9 mouse cellular contexts compared by ENCODE assay signal in genomic region chr8:120619235-120620180, GRCm38 (mm10). TPM values are rescaled to one million over a fixed set of nuclear protein-coding genes. Genes with fewer than 3 reads are reported as not detected.
A peak's percentile ranks its signal among the peaks of the same experiment; 100 is the strongest.
DNase-seq lines count a peak whose midpoint lies in the region; ATAC-seq and TF ChIP-seq lines count a peak whose summit lies in the region.
"Had no signal": no experiment of that assay in that cellular context is flagged by ENCODE, and none has a peak within 500 bp of the region (broad histone marks: within the 10 kb centered on the region; RNA-seq: fewer than 3 reads in every experiment).

No protein-coding gene starts in this region.

- H3K27me3 ChIP-seq in cerebellum, adult 2 months (ENCODE audit: control insufficient read depth, insufficient read depth, low read length) = no peaks in the 10 kb centered on the region
- H3K27me3 ChIP-seq in limb, embryonic 13.5 days = no peaks in the 10 kb centered on the region
- peaks cover 3% of the 10 kb centered on the region; the same call in 1 of the 2 replicates for H3K27me3 ChIP-seq in forebrain, embryonic 12.5 days

- H3K27ac ChIP-seq in cerebellum, adult 2 months (ENCODE audit: insufficient read depth, low read length) = peak overlapping the region; percentile 78; the same call in 1 of the 2 replicates
- no peak overlapping the region for H3K27ac ChIP-seq in limb, embryonic 13.5 days
- H3K27ac ChIP-seq in forebrain, embryonic 12.5 days = no peak overlapping the region

- H3K4me1 ChIP-seq in cerebellum, adult 2 months (ENCODE audit: control insufficient read depth, insufficient read depth, low read length) = no peaks in the 10 kb centered on the region
- H3K4me1 ChIP-seq in limb, embryonic 13.5 days = no peaks in the 10 kb centered on the region; the same call in none of the 2 replicates
- peaks cover 41% of the 10 kb centered on the region for H3K4me1 ChIP-seq in forebrain, embryonic 12.5 days

- no peak for TF ChIP-seq CTCF in cerebellum, adult 2 months (IDR thresholded peaks at IDR 0.05; ENCODE audit: borderline replicate concordance, insufficient read depth, low read depth, low read length)

- H3K4me2 ChIP-seq in limb, embryonic 13.5 days (replicated peaks) = no peak overlapping the region
- no peak overlapping the region for H3K4me2 ChIP-seq in forebrain, embryonic 12.5 days

- no peak for ATAC-seq in cerebellum, adult (ENCODE audit: insufficient number of reproducible peaks, low FRiP score, low TSS enrichment)
- no peak for ATAC-seq in limb, embryonic 13.5 days (ENCODE audit: low FRiP score, low read depth)
- no peak for ATAC-seq in forebrain, embryonic 12.5 days (ENCODE audit: low FRiP score)

- no peaks in the 10 kb centered on the region for H3K36me3 ChIP-seq in limb, embryonic 13.5 days
- H3K36me3 ChIP-seq in forebrain, embryonic 12.5 days (replicated peaks) = no peaks in the 10 kb centered on the region

- H3K9ac ChIP-seq in limb, embryonic 13.5 days = 0 out of 2 replicates have a peak overlapping the region, but pooled peaks have one; percentile 19
- no peak overlapping the region for H3K9ac ChIP-seq in forebrain, embryonic 12.5 days

- no peak for TF ChIP-seq POLR2A in cerebellum, adult 2 months (IDR thresholded peaks at IDR 0.05; ENCODE audit: borderline replicate concordance, insufficient read depth, low read length)

- no peak overlapping the region for H3K4me3 ChIP-seq in cerebellum, adult 2 months (replicated peaks; ENCODE audit: insufficient read depth, low read depth, low read length)
- no peak overlapping the region for H3K4me3 ChIP-seq in limb, embryonic 13.5 days
- H3K4me3 ChIP-seq in forebrain, embryonic 12.5 days (replicated peaks) = no peak overlapping the region

- H3K9me3 ChIP-seq in limb, embryonic 13.5 days = no peaks in the 10 kb centered on the region
- H3K9me3 ChIP-seq in forebrain, embryonic 12.5 days = no peaks in the 10 kb centered on the region

- 58% methylated on average over 11 of the region's 11 CpGs for WGBS in cerebellum, adult 2 months
- 74% methylated on average over 10 of the region's 11 CpGs for WGBS in limb, embryonic 13.5 days
- 70% methylated on average over 11 of the region's 11 CpGs for WGBS in forebrain, embryonic 12.5 days

- DNase-seq in cerebellum, adult 2 months = peak; percentile 28 to 45
- peak; percentile 23 to 49 for DNase-seq in right cerebral cortex, adult 2 months (ENCODE audit: low spot score in 2 of 2)
- no peak for DNase-seq in right cerebral cortex, postnatal 4 days
- DNase-seq in yolk sac, embryonic 10.5 days (ENCODE audit: low spot score) = peak; percentile 52
- DNase-seq in cerebellum, postnatal 4 days (ENCODE audit: low spot score in 2 of 2) = no peak
- DNase-seq: adrenal gland, adult 8-10 months had no signal

RNA-seq across cellular contexts. Expression of gene 1190005I06Rik, which starts 27.9 kb away (rescaled TPM):
- 8.1 and 8.2 TPM in 2 replicates for polyA plus RNA-seq in cerebellum, adult 2 months (2012; rRNA removed)
- 7.4 and 8.0 TPM in 2 replicates for polyA plus RNA-seq in limb, embryonic 13.5 days (2015; fragmentation: Nextera tagmentation; extraction: Ambion mirVana)
- polyA plus RNA-seq in forebrain, embryonic 12.5 days (2016; fragmentation: Nextera tagmentation; extraction: Ambion mirVana) = 1.7 and 3.1 TPM in 2 replicates

RNA-seq across cellular contexts. Expression of gene Gins2, which starts 30.4 kb away (rescaled TPM):
- polyA plus RNA-seq in cerebellum, adult 2 months (2012; rRNA removed) = 2.1 and 2.5 TPM in 2 replicates
- polyA plus RNA-seq in limb, embryonic 13.5 days (2015; fragmentation: Nextera tagmentation; extraction: Ambion mirVana) = 104 and 108 TPM in 2 replicates
- 83.2 and 84.8 TPM in 2 replicates for polyA plus RNA-seq in forebrain, embryonic 12.5 days (2016; fragmentation: Nextera tagmentation; extraction: Ambion mirVana)

RNA-seq across cellular contexts. Expression of gene Gm27021, which starts 48.4 kb away (rescaled TPM):
- 1.1 and 1.9 TPM in 2 replicates for polyA plus RNA-seq in cerebellum, adult 2 months (2012; rRNA removed)
- 5.5 and 7.8 TPM in 2 replicates for polyA plus RNA-seq in limb, embryonic 13.5 days (2015; fragmentation: Nextera tagmentation; extraction: Ambion mirVana)
- polyA plus RNA-seq in forebrain, embryonic 12.5 days (2016; fragmentation: Nextera tagmentation; extraction: Ambion mirVana) = 4.3 and 4.4 TPM in 2 replicates

RNA-seq across cellular contexts. Expression of gene Cox4i1, which starts 48.5 kb away (rescaled TPM):
- polyA plus RNA-seq in cerebellum, adult 2 months (2012; rRNA removed) = 2,746 and 2,917 TPM in 2 replicates
- polyA plus RNA-seq in limb, embryonic 13.5 days (2015; fragmentation: Nextera tagmentation; extraction: Ambion mirVana) = 928 and 970 TPM in 2 replicates
- polyA plus RNA-seq in forebrain, embryonic 12.5 days (2016; fragmentation: Nextera tagmentation; extraction: Ambion mirVana) = 803 and 809 TPM in 2 replicates

RNA-seq across cellular contexts. Expression of gene Emc8, which starts 48.9 kb away (rescaled TPM):
- 65.3 and 67.5 TPM in 2 replicates for polyA plus RNA-seq in cerebellum, adult 2 months (2012; rRNA removed)
- 243 and 248 TPM in 2 replicates for polyA plus RNA-seq in limb, embryonic 13.5 days (2015; fragmentation: Nextera tagmentation; extraction: Ambion mirVana)
- 234 and 244 TPM in 2 replicates for polyA plus RNA-seq in forebrain, embryonic 12.5 days (2016; fragmentation: Nextera tagmentation; extraction: Ambion mirVana)

Comparison
In these comparisons a context has a peak if more than half of its experiments do, and no peak if none do; other contexts are left out.
1. DNase-seq: peak in cerebellum, adult 2 months (2 of 2), right cerebral cortex, adult 2 months (2 of 2) and yolk sac, embryonic 10.5 days (single experiment); none in right cerebral cortex, postnatal 4 days (single experiment) and cerebellum, postnatal 4 days (0 of 2).
2. RNA of gene Gins2, which starts 30.4 kb away (polyA plus RNA-seq): 104 to 108 TPM in limb, embryonic 13.5 days and 83.2 to 84.8 TPM in forebrain, embryonic 12.5 days; 2.1 to 2.5 TPM in cerebellum, adult 2 months; every median in the first group is over 10 times any median in the second.